ENCODE assay signal across 8 mouse cellular contexts in genomic region chr10:62332514-62332913, GRCm38 (mm10). TPM values are rescaled to one million over a fixed set of nuclear protein-coding genes. Genes with fewer than 3 reads are reported as not detected.
DNase-seq lines count a peak whose midpoint lies in the region; ATAC-seq lines count a peak whose summit lies in the region.

No protein-coding gene starts in this region.

- H3K9me3 ChIP-seq in embryonic facial prominence, embryonic 12.5 days: no peaks in the 10 kb centered on the region
- no peaks in the 10 kb centered on the region for H3K9me3 ChIP-seq in embryonic facial prominence, embryonic 10.5 days
- H3K9me3 ChIP-seq in embryonic facial prominence, embryonic 13.5 days: no peaks in the 10 kb centered on the region
- H3K9me3 ChIP-seq in hindbrain, embryonic 16.5 days (ENCODE audit: control insufficient read depth, low read length): no peaks in the 10 kb centered on the region
- H3K9me3 ChIP-seq in neural tube, embryonic 15.5 days (replicated peaks): no peaks in the 10 kb centered on the region

- H3K27me3 ChIP-seq in embryonic facial prominence, embryonic 12.5 days: no peaks in the 10 kb centered on the region
- H3K27me3 ChIP-seq in embryonic facial prominence, embryonic 10.5 days (replicated peaks; ENCODE audit: low read depth, poor library complexity, severe bottlenecking): no peaks in the 10 kb centered on the region
- H3K27me3 ChIP-seq in embryonic facial prominence, embryonic 13.5 days: no peaks in the 10 kb centered on the region
- no peaks in the 10 kb centered on the region for H3K27me3 ChIP-seq in hindbrain, embryonic 16.5 days (replicated peaks; ENCODE audit: control insufficient read depth, insufficient read depth, low read length)
- H3K27me3 ChIP-seq in neural tube, embryonic 15.5 days (replicated peaks): no peaks in the 10 kb centered on the region

- no peak overlapping the region for H3K4me3 ChIP-seq in embryonic facial prominence, embryonic 12.5 days
- H3K4me3 ChIP-seq in embryonic facial prominence, embryonic 10.5 days: no peak overlapping the region
- no peak overlapping the region for H3K4me3 ChIP-seq in embryonic facial prominence, embryonic 13.5 days
- peak overlapping the region; percentile 15; the same call in 1 of the 2 replicates for H3K4me3 ChIP-seq in hindbrain, embryonic 16.5 days (ENCODE audit: low read length)
- no peak overlapping the region for H3K4me3 ChIP-seq in neural tube, embryonic 15.5 days (replicated peaks)

- no peak for DNase-seq in embryonic facial prominence, embryonic 10.5 days (ENCODE audit: low spot score)
- peak; percentile 86 for DNase-seq in MN1 (ENCODE audit: low spot score)
- DNase-seq in left cerebral cortex, postnatal 36 days (ENCODE audit: low spot score in 2 of 2): peak; percentile 51 to 52
- no peak for DNase-seq in gastrocnemius, postnatal 4 days (ENCODE audit: low spot score in 2 of 2)

- intact Hi-C loops in left cerebral cortex, postnatal 36 days (cut with DNase I): no loop called here

- H3K36me3 ChIP-seq in embryonic facial prominence, embryonic 12.5 days: no peaks in the 10 kb centered on the region
- no peaks in the 10 kb centered on the region for H3K36me3 ChIP-seq in embryonic facial prominence, embryonic 10.5 days (replicated peaks)
- no peaks in the 10 kb centered on the region for H3K36me3 ChIP-seq in embryonic facial prominence, embryonic 13.5 days
- no peaks in the 10 kb centered on the region for H3K36me3 ChIP-seq in hindbrain, embryonic 16.5 days (ENCODE audit: control insufficient read depth, insufficient read depth, low read length)
- H3K36me3 ChIP-seq in neural tube, embryonic 15.5 days: no peaks in the 10 kb centered on the region; the same call in 1 of the 2 replicates

- no peak overlapping the region for H3K27ac ChIP-seq in embryonic facial prominence, embryonic 12.5 days
- H3K27ac ChIP-seq in embryonic facial prominence, embryonic 10.5 days (replicated peaks): no peak overlapping the region
- H3K27ac ChIP-seq in embryonic facial prominence, embryonic 13.5 days: no peak overlapping the region
- H3K27ac ChIP-seq in hindbrain, embryonic 16.5 days (ENCODE audit: low read depth, low read length): no peak overlapping the region
- no peak overlapping the region for H3K27ac ChIP-seq in neural tube, embryonic 15.5 days (replicated peaks)

- ATAC-seq in embryonic facial prominence, embryonic 12.5 days (ENCODE audit: insufficient number of reproducible peaks, insufficient read depth, low FRiP score, low TSS enrichment): no peak
- ATAC-seq in embryonic facial prominence, embryonic 13.5 days (ENCODE audit: insufficient number of reproducible peaks, insufficient read depth, low FRiP score, low TSS enrichment, low read depth): no peak
- peak; percentile 55 for ATAC-seq in hindbrain, embryonic 16.5 days
- 0 out of 2 replicates have a peak, but pooled peaks have one; percentile 11 for ATAC-seq in neural tube, embryonic 15.5 days (ENCODE audit: low FRiP score)

- no peak overlapping the region for H3K9ac ChIP-seq in embryonic facial prominence, embryonic 12.5 days
- H3K9ac ChIP-seq in embryonic facial prominence, embryonic 13.5 days: no peak overlapping the region
- peak overlapping the region; percentile 43; the same call in 1 of the 2 replicates for H3K9ac ChIP-seq in hindbrain, embryonic 16.5 days (ENCODE audit: low read depth, low read length)
- no peak overlapping the region for H3K9ac ChIP-seq in neural tube, embryonic 15.5 days (replicated peaks)

- H3K4me1 ChIP-seq in embryonic facial prominence, embryonic 12.5 days: peaks cover 18% of the 10 kb centered on the region; the same call in 1 of the 2 replicates
- H3K4me1 ChIP-seq in embryonic facial prominence, embryonic 10.5 days: peaks cover 55% of the 10 kb centered on the region
- H3K4me1 ChIP-seq in embryonic facial prominence, embryonic 13.5 days: peaks cover 36% of the 10 kb centered on the region
- peaks cover 12% of the 10 kb centered on the region for H3K4me1 ChIP-seq in hindbrain, embryonic 16.5 days (ENCODE audit: control insufficient read depth, insufficient read depth, low read depth, low read length)
- peaks cover 39% of the 10 kb centered on the region for H3K4me1 ChIP-seq in neural tube, embryonic 15.5 days

- 56% methylated on average over 7 of the region's 7 CpGs for WGBS in embryonic facial prominence, embryonic 12.5 days
- 69% methylated on average over 7 of the region's 7 CpGs for WGBS in embryonic facial prominence, embryonic 10.5 days
- 52% methylated on average over 7 of the region's 7 CpGs for WGBS in embryonic facial prominence, embryonic 13.5 days
- WGBS in hindbrain, embryonic 16.5 days: 44% methylated on average over 7 of the region's 7 CpGs
- WGBS in neural tube, embryonic 15.5 days: 49% methylated on average over 7 of the region's 7 CpGs

- peak overlapping the region; percentile 14; the same call in 1 of the 2 replicates for H3K4me2 ChIP-seq in embryonic facial prominence, embryonic 12.5 days (replicated peaks)
- peak overlapping the region; percentile 16; the same call in 1 of the 2 replicates for H3K4me2 ChIP-seq in embryonic facial prominence, embryonic 13.5 days
- peak overlapping the region; percentile 43 for H3K4me2 ChIP-seq in hindbrain, embryonic 16.5 days (ENCODE audit: low read length)
- H3K4me2 ChIP-seq in neural tube, embryonic 15.5 days: peak overlapping the region; percentile 30

RNA-seq across cellular contexts. Expression of gene Hk1, which starts 47.2 kb away (rescaled TPM):
- polyA plus RNA-seq in embryonic facial prominence, embryonic 12.5 days (2016; fragmentation: Nextera tagmentation; extraction: Ambion mirVana): 38.2 and 40.4 TPM in 2 replicates
- polyA plus RNA-seq in embryonic facial prominence, embryonic 10.5 days (2016; fragmentation: Nextera tagmentation; extraction: Ambion mirVana): 29.1 and 31.7 TPM in 2 replicates
- 32.9 and 38.9 TPM in 2 replicates for polyA plus RNA-seq in embryonic facial prominence, embryonic 13.5 days (2015; fragmentation: Nextera tagmentation; extraction: Ambion mirVana)
- 161 and 164 TPM in 2 replicates for polyA plus RNA-seq in hindbrain, embryonic 16.5 days (2015; fragmentation: Nextera tagmentation; extraction: Ambion mirVana)
- 100 to 1,000 TPM; 310 to 327 TPM for total RNA-seq in left cerebral cortex, postnatal 36 days (2021)
- polyA plus RNA-seq in neural tube, embryonic 15.5 days (2015; fragmentation: Nextera tagmentation; extraction: Ambion mirVana): 134 and 146 TPM in 2 replicates
- 10 to 100 TPM; 26.1 to 27.2 TPM for total RNA-seq in gastrocnemius, postnatal 4 days (2021)

Comparison
In these comparisons a context has a peak if more than half of its experiments do, and no peak if none do; other contexts are left out.
1. ATAC-seq: peak in hindbrain, embryonic 16.5 days (single experiment) and neural tube, embryonic 15.5 days (single experiment); none in embryonic facial prominence, embryonic 12.5 days (single experiment) and embryonic facial prominence, embryonic 13.5 days (single experiment).
2. DNase-seq: peak in MN1 (single experiment) and left cerebral cortex, postnatal 36 days (2 of 2); none in embryonic facial prominence, embryonic 10.5 days (single experiment) and gastrocnemius, postnatal 4 days (0 of 2).
3. Peak in every context shown above with its lines, with median percentiles within 50 percentile points of each other: H3K4me2 ChIP-seq.